Mouse (Mus musculus): ENCODE measurements at regions not wholly inside any gene's neighbourhood (a gene's known extent, or its start where the extent isn't known, plus 50 kb on each side); places are given as distances from the start of the nearest gene placed in this dataset.

- ATAC-seq (replicated peaks; ENCODE audit: poor library complexity) = no peak
Observed at GRCm38 (mm10) chr7:82921722-82922121, 54.6 kb downstream of the Mex3b start.

- ATAC-seq (replicated peaks; ENCODE audit: poor library complexity) = no peak
Observed at GRCm38 (mm10) chr7:82923220-82924071, 56.3 kb downstream of the Mex3b start.

DNA sequence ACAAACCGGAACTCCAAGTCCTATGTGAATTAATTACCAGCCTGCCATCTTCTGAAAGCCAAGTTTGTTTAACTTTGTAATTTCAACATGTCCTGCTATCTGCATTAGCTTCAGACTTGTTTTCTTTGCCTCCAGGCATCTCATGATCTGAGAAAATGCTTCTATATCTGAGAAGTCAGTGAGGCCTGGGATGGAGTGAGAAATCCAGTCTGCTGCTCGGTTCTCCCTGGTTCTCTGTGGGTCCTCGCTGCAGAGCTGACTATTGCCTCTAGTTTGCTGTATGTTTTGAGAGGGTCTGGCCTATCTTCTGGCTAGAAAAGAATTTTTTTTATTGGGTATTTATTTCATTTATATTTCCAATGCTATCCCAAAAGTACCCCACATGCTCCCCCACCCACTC, 57.0 kb downstream of the Mex3b start:
- ATAC-seq (replicated peaks; ENCODE audit: poor library complexity) = no peak

- ATAC-seq (replicated peaks; ENCODE audit: poor library complexity) = no peak
Observed at GRCm38 (mm10) chr7:82938311-82938710, 71.2 kb downstream of the Mex3b start.

DNA sequence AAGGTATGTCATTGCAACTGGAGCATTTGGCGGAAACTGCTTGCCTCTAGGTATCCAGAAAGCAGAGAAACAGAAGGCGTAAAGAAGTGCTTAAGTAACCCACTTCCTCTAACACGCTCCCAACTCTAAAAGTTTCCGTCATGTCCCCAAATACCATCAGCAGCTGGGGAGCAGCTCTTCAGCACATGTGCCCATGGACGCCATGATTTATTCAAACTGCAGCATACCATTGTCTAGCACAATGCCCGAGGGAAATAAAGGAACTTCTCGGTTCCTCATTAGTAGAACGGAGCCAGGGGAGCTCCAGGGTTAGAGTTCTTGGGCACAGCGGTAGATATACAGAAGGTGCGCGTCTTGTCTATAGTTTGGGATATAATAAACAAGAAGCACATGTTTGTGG, 72.4 kb downstream of the Mex3b start:
- ATAC-seq (replicated peaks; ENCODE audit: poor library complexity) = no peak

DNA sequence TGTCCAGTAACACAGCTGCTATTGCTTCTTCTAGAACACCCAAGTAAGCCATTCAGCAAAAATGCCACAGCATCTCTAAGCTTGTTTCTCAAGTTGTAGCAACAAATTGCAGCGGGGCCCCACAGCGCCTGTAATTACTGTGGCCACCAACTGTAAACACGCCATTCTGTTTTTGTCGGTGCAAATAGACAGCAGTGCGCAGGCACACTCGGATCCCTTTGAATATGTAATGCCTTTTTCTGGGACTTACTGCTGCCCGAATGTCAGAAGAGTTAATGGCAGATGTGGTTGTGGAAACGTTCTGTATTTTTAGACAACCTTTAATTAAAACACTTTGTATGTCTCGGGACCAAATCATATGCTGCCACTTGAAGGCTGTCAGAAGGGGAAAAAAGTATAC, 76.2 kb downstream of the Mex3b start:
- no peak for ATAC-seq (replicated peaks; ENCODE audit: poor library complexity)

DNA sequence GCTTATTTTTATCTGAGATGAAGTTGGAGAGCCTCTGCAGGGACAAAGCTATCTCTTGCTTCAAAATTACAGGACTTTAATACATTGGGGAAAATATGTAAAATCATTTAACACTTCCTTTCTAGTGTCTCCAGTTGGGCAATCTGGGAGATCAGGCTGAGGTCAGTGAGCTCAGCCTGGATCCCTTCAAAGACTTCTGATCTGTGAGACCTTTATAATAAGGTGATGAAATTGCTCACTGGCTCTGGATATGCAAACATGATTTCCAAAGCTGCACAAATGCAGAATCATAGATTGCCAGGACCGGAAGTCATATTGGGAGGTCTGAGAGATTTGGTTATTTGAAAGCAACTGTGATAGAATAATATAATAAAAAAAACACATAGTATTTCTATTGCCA, 76.7 kb downstream of the Mex3b start:
- ATAC-seq (replicated peaks; ENCODE audit: poor library complexity) = no peak

DNA sequence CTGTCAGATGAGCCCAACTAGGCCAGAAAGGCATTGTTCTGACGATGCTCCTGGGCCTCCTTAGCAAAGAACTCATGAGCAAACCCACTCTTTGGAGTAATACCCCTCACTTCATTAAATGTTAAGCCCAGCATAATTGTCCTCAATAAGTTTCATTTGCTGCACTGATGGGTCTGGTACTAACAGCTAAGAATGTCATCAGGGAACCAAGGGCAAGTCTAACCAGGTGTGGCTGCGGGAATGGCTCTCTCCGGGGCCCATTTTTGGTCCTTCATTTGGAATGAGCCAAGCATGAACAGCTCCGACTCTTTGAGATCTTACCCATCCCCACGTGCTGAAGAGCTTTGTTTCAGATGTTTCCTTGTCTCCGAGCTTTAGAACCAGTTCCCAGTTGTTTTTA, 82.2 kb downstream of the Mex3b start:
- no peak for ATAC-seq (replicated peaks; ENCODE audit: poor library complexity)

DNA sequence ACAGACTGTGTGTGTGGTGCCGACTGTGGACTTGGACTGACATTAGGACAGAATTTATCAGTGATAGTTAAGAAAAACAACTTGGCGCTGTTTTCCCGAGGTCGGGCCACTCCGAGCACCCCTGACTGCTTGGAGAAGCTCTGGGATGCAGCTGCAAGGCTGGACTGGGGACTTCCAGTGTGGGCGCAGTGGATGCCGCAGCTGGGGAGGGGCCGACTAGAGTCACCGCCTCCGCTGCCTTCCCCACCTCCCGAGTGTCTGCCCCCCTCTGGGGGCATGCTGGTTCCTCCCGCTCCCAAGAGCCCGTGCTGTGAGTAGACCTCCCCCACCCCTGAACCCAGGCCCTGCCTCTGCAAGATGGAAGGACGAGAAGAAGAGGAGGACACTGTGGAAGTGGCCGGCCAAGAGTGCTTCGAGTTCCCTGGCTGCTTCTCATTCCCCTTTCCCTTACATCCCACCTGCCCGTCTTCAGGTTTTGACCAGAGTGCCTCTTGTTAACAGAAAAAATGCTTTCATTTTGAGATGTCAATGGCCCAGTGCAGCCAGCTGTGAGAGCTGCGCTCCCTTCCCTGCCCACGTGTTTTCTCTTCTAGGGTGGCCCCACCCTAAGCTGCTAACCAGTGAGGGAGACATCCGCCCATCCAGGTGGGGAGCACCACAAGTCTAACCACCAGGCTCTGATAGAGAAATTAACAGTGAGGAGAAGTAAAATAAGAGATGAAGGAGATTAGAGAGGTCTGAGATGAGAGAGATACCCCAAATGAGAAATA, 90.3 kb downstream of the Mex3b start:
- no peak for ATAC-seq (replicated peaks; ENCODE audit: poor library complexity)

DNA sequence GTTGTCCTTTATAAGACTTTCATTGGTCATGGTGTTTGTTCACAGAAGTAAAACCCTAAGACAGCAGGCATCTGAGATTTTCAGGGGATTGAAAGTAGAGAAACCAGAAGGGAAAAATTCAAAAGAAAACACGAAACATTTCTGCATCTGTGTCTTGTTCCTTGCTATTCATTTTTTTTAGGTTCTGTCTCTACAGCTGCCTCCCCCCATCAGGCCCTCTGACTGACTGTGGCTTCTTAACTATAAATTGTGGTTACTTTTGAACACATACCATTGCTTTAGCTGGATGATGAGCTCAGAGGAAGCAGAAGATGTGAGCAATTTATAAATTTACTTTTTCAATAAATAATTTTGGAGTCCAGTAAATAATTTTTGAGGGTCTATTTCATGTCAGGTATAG, 103.5 kb downstream of the Mex3b start:
- ATAC-seq (replicated peaks; ENCODE audit: poor library complexity) = no peak

DNA sequence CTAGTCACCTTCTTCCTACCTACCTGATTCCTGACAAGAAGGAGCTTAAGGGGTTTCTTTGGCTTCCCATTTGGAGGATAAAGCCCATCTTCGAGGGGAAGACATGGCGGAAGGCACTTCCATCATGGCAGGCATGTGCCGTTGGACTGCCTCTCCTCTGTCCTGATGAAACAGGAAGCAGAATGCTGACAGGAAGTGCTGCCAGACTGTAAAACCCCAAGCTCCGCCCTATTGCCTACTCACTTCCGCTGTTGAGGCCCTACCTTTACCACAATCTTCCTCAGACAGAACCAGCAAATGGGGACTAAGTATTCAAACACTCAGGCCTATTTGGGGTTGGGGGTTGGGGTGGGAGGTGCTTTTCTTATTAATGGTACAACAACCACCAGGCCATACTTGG, 104.1 kb downstream of the Mex3b start:
- ATAC-seq (replicated peaks; ENCODE audit: poor library complexity) = peak; percentile 97

GRCm38 (mm10) chr7:82972214-82973006, 105.3 kb downstream of the Mex3b start:
- ATAC-seq (replicated peaks; ENCODE audit: poor library complexity) = no peak

DNA sequence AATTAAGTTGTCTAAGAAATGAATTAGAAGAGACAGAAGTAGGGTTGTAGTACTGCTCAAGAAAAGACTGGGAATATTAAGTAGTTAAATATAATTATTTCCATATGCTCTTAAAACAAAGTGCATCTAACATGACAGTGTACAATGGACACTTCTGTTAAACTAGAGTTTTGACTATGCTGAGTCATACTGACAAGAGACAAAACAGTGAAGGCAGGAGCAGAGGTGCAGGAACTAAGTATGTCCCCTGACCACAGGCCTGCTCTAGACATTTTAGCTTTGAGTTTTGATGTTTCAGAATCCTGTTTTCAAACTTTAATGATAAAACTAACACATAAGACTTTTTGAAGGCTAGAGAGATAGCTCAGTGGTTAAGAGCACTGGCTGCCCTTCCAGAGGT, 123.6 kb downstream of the Mex3b start:
- ATAC-seq (replicated peaks; ENCODE audit: poor library complexity) = peak; percentile 46; the same call in 1 of the 2 replicates

DNA sequence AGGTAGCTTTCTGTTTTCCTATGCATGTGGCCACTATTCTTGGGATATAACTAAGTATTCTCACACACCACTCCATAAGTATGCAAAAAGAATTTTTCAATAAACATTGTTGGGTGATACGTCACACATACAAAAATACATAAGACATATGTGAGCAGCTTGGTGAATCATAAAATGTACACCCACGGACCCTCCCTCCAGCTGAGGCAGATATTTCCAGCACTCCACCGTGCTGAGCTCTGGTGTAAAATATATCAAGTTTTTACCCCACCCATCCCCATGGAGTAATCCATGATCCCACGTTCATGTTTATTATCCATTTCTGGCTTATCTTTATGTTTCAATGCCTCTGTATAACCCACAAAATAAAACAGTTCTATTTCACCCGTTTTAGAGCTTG, 126.0 kb downstream of the Mex3b start:
- no peak for ATAC-seq (replicated peaks; ENCODE audit: poor library complexity)

- no peak for ATAC-seq (replicated peaks; ENCODE audit: poor library complexity)
Observed at GRCm38 (mm10) chr7:82998848-82999247, 131.7 kb downstream of the Mex3b start.

DNA sequence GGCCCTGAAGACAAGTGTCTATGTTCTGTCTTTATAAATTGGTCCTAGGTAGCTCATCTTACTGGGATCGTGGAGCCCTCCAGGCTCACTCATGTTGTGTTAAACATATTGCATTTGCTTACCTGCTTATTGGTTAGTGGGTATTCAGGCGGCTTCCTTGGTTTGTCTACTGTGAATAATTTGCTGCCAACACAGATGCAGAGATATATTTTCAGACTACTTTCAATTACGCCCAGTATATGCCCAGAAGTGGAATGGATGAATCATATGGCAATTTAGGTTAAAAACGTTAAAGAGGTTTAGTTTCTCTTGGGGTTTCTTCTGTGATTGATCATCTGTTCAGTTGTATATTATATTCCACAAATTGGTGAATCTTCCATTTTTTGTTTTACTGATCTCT, 140.4 kb downstream of the Mex3b start:
- ATAC-seq (replicated peaks; ENCODE audit: poor library complexity) = no peak

- ATAC-seq (replicated peaks; ENCODE audit: poor library complexity) = no peak
Observed at GRCm38 (mm10) chr7:83012145-83012544, 145.0 kb downstream of the Mex3b start.

GRCm38 (mm10) chr7:83014725-83015690, 147.9 kb downstream of the Mex3b start:
- ATAC-seq (replicated peaks; ENCODE audit: poor library complexity) = no peak

DNA sequence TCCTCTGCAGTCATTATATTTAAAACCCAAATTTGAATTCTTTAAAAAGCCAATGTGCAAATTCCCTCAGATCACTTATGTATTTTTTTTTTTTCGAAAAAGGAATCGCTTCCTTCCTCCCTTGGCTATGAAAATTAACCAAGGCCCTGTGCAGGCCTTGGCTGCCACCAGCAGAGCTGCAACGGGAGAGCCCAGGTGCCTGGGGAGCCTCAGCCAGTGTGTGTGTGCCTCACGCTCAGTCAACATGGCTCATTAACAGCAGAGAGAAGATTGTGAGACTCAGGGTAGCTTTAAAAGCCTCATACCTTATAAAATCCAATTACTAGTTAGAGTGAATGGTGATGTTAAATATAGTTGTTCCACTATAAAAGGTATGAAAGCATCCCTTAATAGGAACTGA, 148.6 kb downstream of the Mex3b start:
- no peak for ATAC-seq (replicated peaks; ENCODE audit: poor library complexity)

DNA sequence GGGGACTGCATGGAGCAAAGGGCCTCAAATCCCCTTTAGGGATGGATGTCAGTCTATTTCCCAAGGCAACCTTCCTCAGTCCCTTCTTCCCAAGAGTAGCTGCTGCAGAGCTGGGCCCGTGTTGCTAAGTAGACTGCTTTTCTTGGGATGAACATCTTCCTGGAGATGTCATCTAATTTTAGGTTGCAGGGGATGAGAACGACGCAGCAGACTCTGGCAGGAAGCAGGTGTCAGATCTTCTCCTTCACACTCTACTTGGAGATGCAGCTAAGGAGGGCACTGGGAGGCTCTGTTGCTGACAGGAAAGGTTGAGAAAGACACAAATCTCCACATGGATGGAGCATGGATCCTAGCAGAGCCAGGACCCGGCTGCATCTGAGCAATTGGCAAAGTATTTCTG, 149.4 kb downstream of the Mex3b start:
- no peak for ATAC-seq (replicated peaks; ENCODE audit: poor library complexity)

Measured in megakaryocyte progenitor cell, adult 5-6 weeks (primary cell).